Mouse (Mus musculus) heart, adult 2 months (tissue): ENCODE measurements at regions not wholly inside any gene's neighbourhood (a gene's known extent, or its start where the extent isn't known, plus 50 kb on each side); places are given as distances from the start of the nearest gene placed in this dataset.

Source experiments
- CTCF ChIP-seq: fragments of 200-600 bp; IDR thresholded peaks from 2 replicates; pipeline ENCODE4 v1.8.1; 2022; ENCODE audit warnings: antibody characterized with exemption, mild to moderate bottlenecking, moderate library complexity
- EP300 ChIP-seq: fragments of 200-500 bp; IDR thresholded peaks from 2 replicates; pipeline ENCODE4 v1.6.1; 2011; ENCODE audit warnings: low read depth, low read length, control low read depth; ENCODE audit not compliant: insufficient read depth
- POLR2A ChIP-seq: fragments of 200-500 bp; IDR thresholded peaks from 2 replicates; pipeline ENCODE4 v1.6.1; 2011; ENCODE audit warnings: mild to moderate bottlenecking, low read depth, low read length, control low read depth; ENCODE audit not compliant: insufficient read depth

- no peak for TF ChIP-seq CTCF
- no peak for TF ChIP-seq EP300
- TF ChIP-seq POLR2A, result no peak
These were observed 1018.4 kb downstream of the Car8 start for GRCm38 (mm10) chr4:7220426-7220825.
